Mouse (Mus musculus) stomach, embryonic 15.5 days (tissue): Measurements from ENCODE around the gene Yju2. TPM values are rescaled to one million over a fixed set of nuclear protein-coding genes. Genes with fewer than 3 reads are reported as not detected.

ENCODE experiments used
- ATAC-seq: fragments of 200-750 bp; cut with Nextera tagmentation; 2 replicates; pipeline ENCODE4 v1.8.0; 2017; ENCODE audit warnings: low read depth, moderate number of reproducible peaks, moderate TSS enrichment; ENCODE audit not compliant: insufficient read depth, low FRiP score
- H3K27ac ChIP-seq: fragments of 300-500 bp; sonication (generic); 2 replicates; pipeline ENCODE4 v1.5.1; 2015; ENCODE audit warnings: mild to moderate bottlenecking, inconsistent platforms
- H3K27me3 ChIP-seq: fragments of 300-500 bp; sonication (generic); replicated peaks from 2 replicates; pipeline ENCODE4 v1.6.1; 2015; ENCODE audit warnings: inconsistent platforms
- H3K36me3 ChIP-seq: fragments of 300-500 bp; sonication (generic); 2 replicates; pipeline ENCODE4 v1.6.1; 2015; ENCODE audit warnings: inconsistent platforms
- H3K4me1 ChIP-seq: fragments of 300-500 bp; sonication (generic); 2 replicates; pipeline ENCODE4 v1.6.1; 2015; ENCODE audit warnings: inconsistent platforms
- H3K4me2 ChIP-seq: fragments of 300-500 bp; sonication (generic); 2 replicates; pipeline ENCODE4 v1.6.1; 2015; ENCODE audit warnings: mild to moderate bottlenecking, inconsistent platforms
- H3K4me3 ChIP-seq: fragments of 300-500 bp; sonication (generic); replicated peaks from 2 replicates; pipeline ENCODE4 v1.5.1; 2015; ENCODE audit warnings: inconsistent platforms
- H3K9ac ChIP-seq: fragments of 300-500 bp; sonication (generic); 2 replicates; pipeline ENCODE4 v1.6.1; 2015; ENCODE audit warnings: inconsistent platforms
- H3K9me3 ChIP-seq: fragments of 300-500 bp; sonication (generic); 2 replicates; pipeline ENCODE4 v1.6.1; 2016; ENCODE audit warnings: inconsistent platforms
- WGBS: fragments of 180-500 bp; shearing (Covaris S2); methylation state at CpG from one replicate; pipeline ENCODE4 v1.1.7; 2015; 5-methylcytosine and 5-hydroxymethylcytosine counted together
- polyA plus RNA-seq: library from polyadenylated mRNA; unstranded; fragments of >200 nt; fragmentation: Nextera tagmentation; extraction: Ambion mirVana; gene quantifications from 2 replicates; pipeline ENCODE4 v1.2.1, GENCODE M21; 2015

Yju2 gene
- polyA plus RNA-seq, 1 experiment from 2014 or later: 22.0 TPM

DNA sequence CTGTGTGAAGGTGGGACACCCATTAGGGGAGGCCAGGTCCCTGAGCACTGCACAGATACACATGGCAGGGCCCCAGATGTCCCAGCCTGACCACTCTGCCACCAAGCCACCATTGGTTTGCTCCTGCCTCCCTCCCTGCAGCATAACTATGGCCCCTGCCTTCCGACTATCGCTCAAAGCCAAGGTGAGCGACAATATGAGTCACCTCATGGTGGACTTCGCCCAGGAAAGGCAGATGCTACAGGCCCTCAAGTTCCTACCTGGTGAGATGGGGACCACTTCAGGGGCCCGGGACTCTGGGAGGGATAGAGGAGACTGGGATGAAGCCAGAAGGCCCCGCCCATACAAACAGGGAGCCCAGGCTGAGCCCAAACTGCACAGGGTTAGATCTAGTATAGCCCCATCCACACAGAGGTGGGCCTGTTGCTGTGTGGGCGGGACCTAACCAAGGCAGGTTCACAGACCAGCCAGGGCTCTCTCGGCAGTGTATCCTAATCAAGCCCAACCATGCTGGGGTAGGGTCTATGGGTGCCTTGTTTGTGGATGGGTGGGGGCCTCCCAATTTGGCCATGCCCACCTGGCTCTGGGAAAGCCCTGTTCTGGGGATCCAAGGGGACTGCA, 31.5 kb downstream of the Yju2 start:
- Histone ChIP-seq H3K4me3 (no peak overlapping the region), H3K4me2 (no peak overlapping the region), H3K27me3 (0 out of 2 replicates have a peak, but pooled peaks cover 3% of the 10 kb centered on the region), H3K9me3 (no peaks in the 10 kb centered on the region), H3K4me1 (peaks cover 5% of the 10 kb centered on the region; the same call in 1 of the 2 replicates), H3K27ac (no peak overlapping the region), H3K36me3 (no peaks in the 10 kb centered on the region), H3K9ac (no peak overlapping the region)
- ATAC-seq: no peak
- WGBS: 75% methylated on average over 8 of the region's 8 CpGs

- ATAC-seq: no peak
- no peaks in the 10 kb centered on the region for H3K4me1 ChIP-seq
- H3K36me3 ChIP-seq: no peaks in the 10 kb centered on the region
- peaks cover 8% of the 10 kb centered on the region; the same call in 1 of the 2 replicates for H3K27me3 ChIP-seq
- H3K4me2 ChIP-seq: no peak overlapping the region
- 82% methylated on average over 15 of the region's 15 CpGs for WGBS
- no peak overlapping the region for H3K9ac ChIP-seq
- no peak overlapping the region for H3K27ac ChIP-seq
- no peak overlapping the region for H3K4me3 ChIP-seq
- H3K9me3 ChIP-seq: no peaks in the 10 kb centered on the region
Measured at GRCm38 (mm10) chr17:55996007-55996406, 37.1 kb downstream of the Yju2 start.

DNA sequence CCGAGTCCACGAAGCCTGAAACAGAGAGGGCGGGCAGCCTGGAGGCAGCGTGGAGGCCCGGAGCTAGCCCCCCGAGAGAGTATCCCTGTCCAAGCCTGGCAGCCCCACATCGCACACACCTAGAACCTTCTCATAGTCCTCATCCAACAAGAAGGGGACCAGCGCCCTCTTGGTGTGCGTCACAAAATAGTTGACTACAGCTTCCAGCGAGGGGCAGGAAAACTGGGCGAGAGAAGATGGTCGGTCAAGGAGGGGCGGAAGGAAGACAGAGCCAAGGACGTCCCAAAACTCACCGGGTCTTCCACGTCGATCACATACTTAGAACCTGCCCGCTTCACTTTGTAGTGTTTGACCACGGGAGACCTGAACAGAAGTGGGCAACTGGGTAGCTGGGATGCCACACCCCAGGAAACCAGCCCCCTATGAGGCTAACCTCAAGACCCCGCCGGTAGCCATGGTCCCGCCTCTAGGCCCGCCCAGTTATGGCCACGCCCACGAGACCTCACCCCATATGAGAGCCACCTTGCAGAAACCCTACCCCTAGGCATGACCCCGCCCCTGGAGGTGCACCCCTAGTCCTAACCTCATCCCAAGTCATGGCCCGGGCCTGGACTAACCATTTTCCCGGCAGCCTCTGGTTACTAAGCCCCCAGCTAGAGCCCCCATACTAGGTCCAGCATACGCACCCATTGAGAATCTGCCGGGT, 41.0 kb downstream of the Yju2 start:
- WGBS: 13% methylated on average over 30 of the region's 30 CpGs
- Histone ChIP-seq H3K36me3 (no peaks in the 10 kb centered on the region), H3K9ac (no peak overlapping the region), H3K4me3 (no peak overlapping the region), H3K27ac (no peak overlapping the region), H3K4me1 (no peaks in the 10 kb centered on the region), H3K27me3 (peaks cover 8% of the 10 kb centered on the region; the same call in 1 of the 2 replicates), H3K4me2 (0 out of 2 replicates have a peak overlapping the region, but pooled peaks have one; percentile 3), H3K9me3 (no peaks in the 10 kb centered on the region)
- ATAC-seq: no peak

GRCm38 (mm10) chr17:56003000-56003399, 44.1 kb downstream of the Yju2 start:
- H3K4me2 ChIP-seq: no peak overlapping the region
- WGBS: 82% methylated on average over 3 of the region's 3 CpGs
- H3K4me3 ChIP-seq: no peak overlapping the region
- H3K36me3 ChIP-seq: no peaks in the 10 kb centered on the region
- ATAC-seq: no peak
- no peak overlapping the region for H3K27ac ChIP-seq
- H3K4me1 ChIP-seq: peaks cover 9% of the 10 kb centered on the region
- H3K9me3 ChIP-seq: no peaks in the 10 kb centered on the region
- H3K27me3 ChIP-seq: peaks cover 8% of the 10 kb centered on the region; the same call in 1 of the 2 replicates
- no peak overlapping the region for H3K9ac ChIP-seq

- H3K27me3 ChIP-seq: peaks cover 4% of the 10 kb centered on the region; the same call in 1 of the 2 replicates
- WGBS: 40% methylated on average over 13 of the region's 13 CpGs
- H3K4me2 ChIP-seq: peak within 1 kb of the TSS; percentile 43
- peak within 1 kb of the TSS; percentile 30 for H3K4me3 ChIP-seq
- no peak for ATAC-seq
- H3K9me3 ChIP-seq: no peaks in the 10 kb centered on the region
- peak within 1 kb of the TSS; percentile 44 for H3K27ac ChIP-seq
- no peaks in the 10 kb centered on the region for H3K36me3 ChIP-seq
- H3K4me1 ChIP-seq: peaks cover 21% of the 10 kb centered on the region
- no peak within 1 kb of the TSS for H3K9ac ChIP-seq
Measured at GRCm38 (mm10) chr17:56005415-56006061, 46.6 kb downstream of the Yju2 start, which contains the start of the genes Stap2 and Mpnd. Stap2 (minus strand) TSS chr17:56005584. Mpnd (plus strand) TSS chr17:56005711.

GRCm38 (mm10) chr17:56006956-56007355, 48.1 kb downstream of the Yju2 start:
- Histone ChIP-seq H3K4me2 (no peak overlapping the region), H3K9me3 (no peaks in the 10 kb centered on the region), H3K9ac (no peak overlapping the region), H3K4me3 (no peak overlapping the region), H3K27me3 (no peaks in the 10 kb centered on the region), H3K36me3 (peaks cover 8% of the 10 kb centered on the region; the same call in 1 of the 2 replicates), H3K4me1 (peaks cover 22% of the 10 kb centered on the region), H3K27ac (no peak overlapping the region; the same call in 1 of the 2 replicates)
- no peak for ATAC-seq
- WGBS: 56% methylated on average over 10 of the region's 10 CpGs

DNA sequence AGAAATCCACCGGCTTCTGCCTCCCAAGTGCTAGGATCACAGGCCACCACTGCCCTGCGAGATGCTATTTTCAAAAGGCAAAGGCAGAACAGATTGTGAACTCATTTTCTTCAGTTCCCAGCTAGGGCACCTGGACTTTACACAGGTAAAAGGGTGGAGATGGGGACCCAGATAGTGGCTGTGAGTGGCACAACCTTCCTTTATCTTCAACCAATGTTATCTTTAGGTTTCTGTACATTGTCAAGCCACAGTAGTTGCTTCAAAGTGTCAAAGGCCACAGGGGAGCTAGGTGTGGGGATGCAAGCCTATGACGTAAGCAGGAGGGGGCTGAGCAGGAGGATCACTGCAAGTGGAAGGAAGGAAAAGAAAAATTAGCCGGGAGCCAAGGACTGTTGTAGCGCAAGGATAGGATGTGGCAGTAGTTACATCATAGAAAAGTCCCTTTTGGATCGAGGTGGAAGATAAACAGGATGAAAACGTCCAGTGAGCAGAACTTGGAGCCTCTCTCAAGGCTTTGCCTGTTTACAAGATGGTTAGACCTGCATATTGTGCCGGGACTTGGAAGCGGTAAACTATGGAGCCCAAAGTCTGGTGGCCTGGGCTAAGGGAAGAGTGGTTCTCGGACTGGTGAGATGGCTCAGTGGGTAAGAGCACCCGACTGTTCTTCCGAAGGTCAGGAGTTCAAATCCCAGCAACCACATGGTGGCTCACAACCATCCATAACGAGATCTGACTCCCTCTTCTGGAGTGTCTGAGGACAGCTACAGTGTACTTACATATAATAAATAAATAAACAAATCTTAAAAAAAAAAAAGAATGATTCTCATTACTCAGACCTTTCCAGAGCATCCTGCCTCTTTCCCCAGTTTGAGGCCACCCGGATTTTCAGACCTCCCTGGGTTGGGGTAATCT, 48.8 kb downstream of the Yju2 start:
- peak overlapping the region; percentile 6; the same call in 1 of the 2 replicates for H3K9ac ChIP-seq
- 20% methylated on average over 14 of the region's 14 CpGs for WGBS
- peaks cover 22% of the 10 kb centered on the region for H3K4me1 ChIP-seq
- H3K9me3 ChIP-seq: no peaks in the 10 kb centered on the region
- no peaks in the 10 kb centered on the region for H3K27me3 ChIP-seq
- peak overlapping the region; percentile 98 for H3K4me3 ChIP-seq
- peaks cover 14% of the 10 kb centered on the region; the same call in 1 of the 2 replicates for H3K36me3 ChIP-seq
- peak overlapping the region; percentile 73 for H3K27ac ChIP-seq
- peak overlapping the region; percentile 100 for H3K4me2 ChIP-seq
- peak; percentile 0; the same call in 1 of the 2 replicates for ATAC-seq

DNA sequence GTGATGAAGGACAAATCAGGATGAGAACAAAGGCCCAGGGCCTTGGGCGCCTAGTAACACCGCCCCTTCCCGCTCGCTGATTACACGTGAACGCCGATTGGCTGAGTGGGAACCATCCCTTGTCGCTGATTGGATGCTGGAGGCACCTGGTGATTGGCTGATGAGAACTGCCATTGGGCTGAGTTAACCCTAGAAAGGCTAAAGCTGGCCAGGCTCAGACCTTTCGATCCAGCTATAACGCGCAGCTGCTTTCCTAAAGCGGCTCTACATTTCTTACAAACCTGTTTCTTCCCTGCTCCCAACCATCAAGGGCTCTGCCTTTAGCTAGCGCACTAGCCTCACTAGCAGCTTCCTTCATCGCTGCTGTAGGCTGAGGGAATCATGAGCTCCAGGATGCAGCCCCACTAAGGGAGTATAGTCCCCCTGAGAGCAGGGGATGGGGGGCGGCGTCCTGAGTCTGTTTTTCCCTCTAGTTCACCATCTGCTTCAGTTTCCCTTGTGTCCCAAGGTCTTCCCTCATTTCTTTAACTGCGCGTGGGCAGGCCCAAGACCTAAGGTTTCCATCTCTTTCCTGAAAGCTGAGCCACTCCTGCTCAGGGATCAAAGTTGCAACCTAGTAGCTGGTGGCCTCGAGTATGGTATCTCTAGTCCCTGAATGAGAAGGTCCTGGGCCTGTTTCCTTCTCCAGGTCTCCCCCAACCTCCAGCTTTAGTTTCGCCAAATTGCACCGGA, 49.6 kb downstream of the Yju2 start:
- H3K4me2 ChIP-seq: peak overlapping the region; percentile 100
- H3K9ac ChIP-seq: peak overlapping the region; percentile 56
- peak overlapping the region; percentile 98 for H3K4me3 ChIP-seq
- peaks cover 14% of the 10 kb centered on the region; the same call in 1 of the 2 replicates for H3K36me3 ChIP-seq
- peaks cover 22% of the 10 kb centered on the region for H3K4me1 ChIP-seq
- H3K27me3 ChIP-seq: no peaks in the 10 kb centered on the region
- WGBS: under 1% methylated on average over 21 of the region's 21 CpGs
- peak; percentile 90 for ATAC-seq
- H3K27ac ChIP-seq: peak overlapping the region; percentile 92
- no peaks in the 10 kb centered on the region for H3K9me3 ChIP-seq

- Histone ChIP-seq H3K27ac (peak overlapping the region; percentile 92), H3K4me2 (peak overlapping the region; percentile 100), H3K9me3 (no peaks in the 10 kb centered on the region), H3K4me3 (peak overlapping the region; percentile 98), H3K4me1 (peaks cover 22% of the 10 kb centered on the region), H3K36me3 (peaks cover 14% of the 10 kb centered on the region; the same call in 1 of the 2 replicates), H3K27me3 (no peaks in the 10 kb centered on the region), H3K9ac (peak overlapping the region; percentile 83)
- ATAC-seq: peak; percentile 89
- WGBS: under 1% methylated on average over 62 of the region's 62 CpGs
Measured at GRCm38 (mm10) chr17:56009088-56009961, 50.4 kb downstream of the Yju2 start.

DNA sequence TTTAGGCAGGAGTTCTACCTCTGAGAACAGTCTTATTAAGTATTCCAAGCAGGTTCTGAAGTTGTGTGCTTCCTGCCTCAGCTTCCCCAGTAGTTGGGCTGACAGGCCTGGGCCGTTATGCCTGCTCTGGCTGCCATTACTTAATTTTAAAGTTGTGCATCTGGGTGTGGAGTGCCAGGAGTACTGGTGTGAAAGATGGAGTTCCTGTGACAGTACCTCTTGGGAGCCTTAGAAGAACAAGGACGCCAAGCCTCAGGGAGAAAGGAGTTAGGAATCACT, 51.0 kb downstream of the Yju2 start:
- 41% methylated on average over 2 of the region's 2 CpGs for whole genome bisulfite sequencing
- peak overlapping the region; percentile 83; the same call in 1 of the 2 replicates for H3K9ac ChIP-seq
- ATAC-seq: no peak
- no peaks in the 10 kb centered on the region for H3K27me3 ChIP-seq
- H3K4me1 ChIP-seq: peaks cover 22% of the 10 kb centered on the region
- H3K36me3 ChIP-seq: peaks cover 17% of the 10 kb centered on the region; the same call in 1 of the 2 replicates
- H3K27ac ChIP-seq: 0 out of 2 replicates have a peak overlapping the region, but pooled peaks have one; percentile 92
- H3K4me2 ChIP-seq: peak overlapping the region; percentile 100
- H3K4me3 ChIP-seq: peak overlapping the region; percentile 98
- no peaks in the 10 kb centered on the region for H3K9me3 ChIP-seq
